Mouse (Mus musculus) MN1 (cell line): ENCODE measurements around the gene Gm44502.

Source experiments
- DNase-seq: peaks from one replicate; pipeline ENCODE4 v3.0.0-alpha.2; 2016; ENCODE audit warnings: low spot score

Gm44502 gene

GRCm38 (mm10) chr15:89399716-89400115 lies 29.8 kb downstream of the Gm44502 start:
- DNase-seq: no peak

- DNase-seq: no peak
These were observed 31.4 kb downstream of the Gm44502 start for GRCm38 (mm10) chr15:89398146-89398545.

- DNase-seq: no peak
These were observed 32.6 kb downstream of the Gm44502 start for GRCm38 (mm10) chr15:89396883-89397282.

GRCm38 (mm10) chr15:89390081-89390480 lies 39.4 kb downstream of the Gm44502 start:
- DNase-seq: no peak

GRCm38 (mm10) chr15:89387127-89387526 lies 42.4 kb downstream of the Gm44502 start:
- no peak for DNase-seq

GRCm38 (mm10) chr15:89384617-89385016 lies 44.9 kb downstream of the Gm44502 start, which contains the start of gene Klhdc7b:
Klhdc7b (plus strand) TSS chr15:89384917.
- DNase-seq: no peak

GRCm38 (mm10) chr15:89379429-89379828 lies 50.1 kb downstream of the Gm44502 start:
- DNase-seq: no peak

GRCm38 (mm10) chr15:89378831-89379401 lies 50.6 kb downstream of the Gm44502 start, which contains the start of gene Odf3b:
Odf3b (minus strand) TSS chr15:89379282.
- DNase-seq: no peak

- DNase-seq: no peak
These were observed 51.3 kb downstream of the Gm44502 start for GRCm38 (mm10) chr15:89377938-89378828.

- DNase-seq: no peak
These were observed 52.1 kb downstream of the Gm44502 start for GRCm38 (mm10) chr15:89377362-89377761.

- no peak for DNase-seq
These were observed 52.5 kb downstream of the Gm44502 start, which contains the start of gene Tymp for GRCm38 (mm10) chr15:89376957-89377356. Tymp (minus strand) TSS chr15:89377039.

- no peak for DNase-seq
These were observed 53.5 kb downstream of the Gm44502 start for GRCm38 (mm10) chr15:89376040-89376439.

- DNase-seq: no peak
These were observed 54.5 kb downstream of the Gm44502 start for GRCm38 (mm10) chr15:89374801-89375534.

- no peak for DNase-seq
These were observed 55.2 kb downstream of the Gm44502 start for GRCm38 (mm10) chr15:89374340-89374739.

GRCm38 (mm10) chr15:89373762-89374248 lies 55.7 kb downstream of the Gm44502 start, which contains the start of gene Sco2:
Sco2 (minus strand) TSS chr15:89373846.
- peak; percentile 92 for DNase-seq

- DNase-seq: peak; percentile 93
These were observed 56.3 kb downstream of the Gm44502 start for GRCm38 (mm10) chr15:89373027-89373761.

- DNase-seq: no peak
These were observed 57.0 kb downstream of the Gm44502 start for GRCm38 (mm10) chr15:89372536-89372935.

- DNase-seq: no peak
These were observed 57.4 kb downstream of the Gm44502 start for GRCm38 (mm10) chr15:89372068-89372467.
